23 mouse cellular contexts compared by ENCODE assay signal in genomic region chr1:85977709-85978108, GRCm38 (mm10). TPM values are rescaled to one million over a fixed set of nuclear protein-coding genes. Genes with fewer than 3 reads are reported as not detected.
DNase-seq lines count a peak whose midpoint lies in the region; ATAC-seq lines count a peak whose summit lies in the region.
"Had no signal": no experiment of that assay in that cellular context is flagged by ENCODE, and none has a peak within 500 bp of the region (broad histone marks: within the 10 kb centered on the region; RNA-seq: fewer than 3 reads in every experiment).

No protein-coding gene starts in this region.

- DNase-seq in adrenal gland, adult 2 months = peak; percentile 81
- no peak for DNase-seq in adrenal gland, adult 18-20 months (ENCODE audit: low spot score in 2 of 2)
- DNase-seq in A20 (ENCODE audit: low read depth, low spot score) = peak; percentile 73
- DNase-seq in adrenal gland, postnatal 14 days = peak; percentile 83
- no peak for DNase-seq in layer of hippocampus, postnatal 14 days (ENCODE audit: low spot score in 2 of 2)
- DNase-seq in right cerebral cortex, postnatal 25 days = no peak
- DNase-seq in ovary, postnatal 10 days (ENCODE audit: low spot score) = no peak
- DNase-seq: cerebellum, adult 11 months; cerebellum, postnatal 36 days; heart, postnatal 4 days; kidney, adult 8-10 months; kidney, postnatal 25 days; layer of hippocampus, adult 9-11 months; right cerebral cortex, postnatal 14 days had no signal

- ATAC-seq in megakaryocyte, adult 5-6 weeks (ENCODE audit: poor library complexity, severe bottlenecking) = peak; percentile 91
- ATAC-seq: forebrain, embryonic 14.5 days; midbrain, embryonic 13.5 days had no signal

RNA-seq across cellular contexts. Expression of gene Gpr55, which starts 16.9 kb away (rescaled TPM):
- 1 to 10 TPM; 4.3 to 4.4 TPM for total RNA-seq in adrenal gland, adult 2 months (2021)
- polyA plus RNA-seq in adrenal gland, adult 2 months (2012; rRNA removed) = 0.98 and 1.2 TPM in 2 replicates
- total RNA-seq in adrenal gland, adult 18-20 months (2021) = 1 to 10 TPM; 3.7 to 6.6 TPM
- total RNA-seq in adrenal gland, postnatal 14 days (2021) = 3.0 and 3.4 TPM in 2 replicates
- total RNA-seq in megakaryocyte, adult 5-6 weeks (2015) = 0.07 TPM in 2 replicates
- 0.33 and 0.53 TPM in 2 replicates for total RNA-seq in megakaryocyte, adult 5-6 weeks (2017)
- total RNA-seq in layer of hippocampus, postnatal 14 days (2021) = not detected
- total RNA-seq: heart, postnatal 4 days had no signal
- polyA plus RNA-seq: embryonic facial prominence, embryonic 10.5 days; forebrain, embryonic 14.5 days had no signal

RNA-seq across cellular contexts. Expression of gene Spata3, which starts 38.9 kb away (rescaled TPM):
- not detected for total RNA-seq in adrenal gland, adult 2 months (2021)
- polyA plus RNA-seq in adrenal gland, adult 2 months (2012; rRNA removed) = not detected in 2 replicates
- not detected for total RNA-seq in adrenal gland, adult 18-20 months (2021)
- not detected in 2 replicates for total RNA-seq in adrenal gland, postnatal 14 days (2021)
- not detected in 2 replicates for total RNA-seq in megakaryocyte, adult 5-6 weeks (2015)
- not detected in 2 replicates for total RNA-seq in megakaryocyte, adult 5-6 weeks (2017)
- total RNA-seq in layer of hippocampus, postnatal 14 days (2021) = 1 to 10 TPM in 1 of 2 experiments, under 1 TPM in 1; 0.95 to 1.1 TPM
- total RNA-seq: heart, postnatal 4 days had no signal
- polyA plus RNA-seq: embryonic facial prominence, embryonic 10.5 days; forebrain, embryonic 14.5 days; heart, embryonic 13.5 days; limb, embryonic 14.5 days; macrophage; midbrain, embryonic 13.5 days; urinary bladder, adult 2 months had no signal

RNA-seq across cellular contexts. Expression of gene 4933407L21Rik, which starts 49.4 kb away (rescaled TPM):
- total RNA-seq in adrenal gland, adult 2 months (2021) = under 1 TPM in 1 of 2 experiments, not detected in 1; 0.24 TPM
- polyA plus RNA-seq in adrenal gland, adult 2 months (2012; rRNA removed) = 0.10 TPM in 1 of 2 replicates, not detected in the other
- total RNA-seq in adrenal gland, adult 18-20 months (2021) = not detected
- total RNA-seq in adrenal gland, postnatal 14 days (2021) = 0.15 TPM in 1 of 2 replicates, not detected in the other
- not detected in 2 replicates for total RNA-seq in megakaryocyte, adult 5-6 weeks (2015)
- total RNA-seq in megakaryocyte, adult 5-6 weeks (2017) = 0.22 TPM in 1 of 2 replicates, not detected in the other
- total RNA-seq in layer of hippocampus, postnatal 14 days (2021) = 1 to 10 TPM; 4.1 to 5.3 TPM
- total RNA-seq: heart, postnatal 4 days had no signal
- polyA plus RNA-seq: heart, embryonic 13.5 days; liver, embryonic 15.5 days; macrophage had no signal

Comparison
In these comparisons a context has a peak if more than half of its experiments do, and no peak if none do; other contexts are left out.
1. DNase-seq: peak in adrenal gland, adult 2 months (single experiment), A20 (single experiment) and adrenal gland, postnatal 14 days (single experiment); none in adrenal gland, adult 18-20 months (0 of 2), layer of hippocampus, postnatal 14 days (0 of 2), right cerebral cortex, postnatal 25 days (single experiment) and ovary, postnatal 10 days (single experiment).